Mouse (Mus musculus): Measurements from ENCODE around the gene Akain1. TPM values are rescaled to one million over a fixed set of nuclear protein-coding genes. Genes with fewer than 3 reads are reported as not detected.

Akain1 gene
- total and polyA plus RNA-seq, 2 experiments from 2014 or later, result 0.53 to 0.55 TPM

GRCm38 (mm10) chr17:69487884-69488283 is 48.8 kb downstream of the Akain1 start:
- DNase-seq (ENCODE audit: low spot score), result no peak
- Histone ChIP-seq H3K9ac (replicated peaks; ENCODE audit: low read length, poor library complexity, severe bottlenecking) (no peak overlapping the region), H3K4me2 (ENCODE audit: low read depth, low read length, poor library complexity, severe bottlenecking) (no peak overlapping the region), H3K4me1 (ENCODE audit: insufficient read depth, low read length) (no peaks in the 10 kb centered on the region), H3K27me3 (ENCODE audit: insufficient read depth, low read length) (no peaks in the 10 kb centered on the region), H3K36me3 (ENCODE audit: insufficient read depth, low read length) (no peaks in the 10 kb centered on the region), H3K27ac (ENCODE audit: low read depth, low read length) (no peak overlapping the region), H3K9me3 (ENCODE audit: low read length) (no peaks in the 10 kb centered on the region), H3K4me3 (ENCODE audit: low read depth, low read length) (no peak overlapping the region)
- 88% methylated on average over 6 of the region's 6 CpGs for WGBS
- no peak for TF ChIP-seq CTCF (IDR thresholded peaks at IDR 0.05)
- ATAC-seq (ENCODE audit: low FRiP score), result no peak

GRCm38 (mm10) chr17:69488826-69489225 is 49.7 kb downstream of the Akain1 start:
- DNase-seq (ENCODE audit: low spot score) (no peak), ATAC-seq (ENCODE audit: low FRiP score) (no peak)
- no peak overlapping the region for H3K4me3 ChIP-seq (ENCODE audit: low read depth, low read length)
- H3K9ac ChIP-seq (replicated peaks; ENCODE audit: low read length, poor library complexity, severe bottlenecking), result no peak overlapping the region
- H3K27ac ChIP-seq (ENCODE audit: low read depth, low read length), result no peak overlapping the region
- no peak for TF ChIP-seq CTCF (IDR thresholded peaks at IDR 0.05)
- H3K9me3 ChIP-seq (ENCODE audit: low read length), result no peaks in the 10 kb centered on the region
- no peak overlapping the region for H3K4me2 ChIP-seq (ENCODE audit: low read depth, low read length, poor library complexity, severe bottlenecking)
- 88% methylated on average over 5 of the region's 5 CpGs for WGBS
- H3K36me3 ChIP-seq (ENCODE audit: insufficient read depth, low read length), result no peaks in the 10 kb centered on the region
- no peaks in the 10 kb centered on the region for H3K27me3 ChIP-seq (ENCODE audit: insufficient read depth, low read length)
- no peaks in the 10 kb centered on the region for H3K4me1 ChIP-seq (ENCODE audit: insufficient read depth, low read length)

GRCm38 (mm10) chr17:69492368-69492767 is 53.2 kb downstream of the Akain1 start:
- no peak overlapping the region for H3K4me2 ChIP-seq (ENCODE audit: low read depth, low read length, poor library complexity, severe bottlenecking)
- DNase-seq (ENCODE audit: low spot score) (peak; percentile 15), ATAC-seq (ENCODE audit: low FRiP score) (no peak)
- no peak for TF ChIP-seq CTCF (IDR thresholded peaks at IDR 0.05)
- H3K27me3 ChIP-seq (ENCODE audit: insufficient read depth, low read length), result no peaks in the 10 kb centered on the region
- no peak overlapping the region for H3K9ac ChIP-seq (replicated peaks; ENCODE audit: low read length, poor library complexity, severe bottlenecking)
- H3K4me1 ChIP-seq (ENCODE audit: insufficient read depth, low read length), result no peaks in the 10 kb centered on the region
- no peak overlapping the region for H3K27ac ChIP-seq (ENCODE audit: low read depth, low read length)
- H3K9me3 ChIP-seq (ENCODE audit: low read length), result no peaks in the 10 kb centered on the region
- no peaks in the 10 kb centered on the region for H3K36me3 ChIP-seq (ENCODE audit: insufficient read depth, low read length)
- 72% methylated on average over 6 of the region's 6 CpGs for WGBS
- H3K4me3 ChIP-seq (ENCODE audit: low read depth, low read length), result no peak overlapping the region

- no peaks in the 10 kb centered on the region for H3K36me3 ChIP-seq (ENCODE audit: insufficient read depth, low read length)
- no peak overlapping the region for H3K4me2 ChIP-seq (ENCODE audit: low read depth, low read length, poor library complexity, severe bottlenecking)
- H3K9ac ChIP-seq (replicated peaks; ENCODE audit: low read length, poor library complexity, severe bottlenecking), result no peak overlapping the region
- ATAC-seq (ENCODE audit: low FRiP score) (no peak), DNase-seq (ENCODE audit: low spot score) (peak; percentile 16)
- no peaks in the 10 kb centered on the region for H3K27me3 ChIP-seq (ENCODE audit: insufficient read depth, low read length)
- H3K9me3 ChIP-seq (ENCODE audit: low read length), result no peaks in the 10 kb centered on the region
- no peak overlapping the region for H3K27ac ChIP-seq (ENCODE audit: low read depth, low read length)
- no peaks in the 10 kb centered on the region for H3K4me1 ChIP-seq (ENCODE audit: insufficient read depth, low read length)
- 40% methylated on average over 2 of the region's 2 CpGs for WGBS
- peak; percentile 36 for TF ChIP-seq CTCF (IDR thresholded peaks at IDR 0.05)
- H3K4me3 ChIP-seq (ENCODE audit: low read depth, low read length), result no peak overlapping the region
Measured at GRCm38 (mm10) chr17:69495531-69495930, 56.4 kb downstream of the Akain1 start.

- no peak for DNase-seq (ENCODE audit: low spot score)
- H3K4me2 ChIP-seq (ENCODE audit: low read depth, low read length, poor library complexity, severe bottlenecking), result no peak overlapping the region
- ATAC-seq (ENCODE audit: low FRiP score), result no peak
- WGBS, result 92% methylated on average over 3 of the region's 3 CpGs
- no peaks in the 10 kb centered on the region for H3K36me3 ChIP-seq (ENCODE audit: insufficient read depth, low read length)
- no peak overlapping the region for H3K27ac ChIP-seq (ENCODE audit: low read depth, low read length)
- H3K4me3 ChIP-seq (ENCODE audit: low read depth, low read length), result no peak overlapping the region
- H3K9ac ChIP-seq (replicated peaks; ENCODE audit: low read length, poor library complexity, severe bottlenecking), result no peak overlapping the region
- H3K9me3 ChIP-seq (ENCODE audit: low read length), result no peaks in the 10 kb centered on the region
- no peak for TF ChIP-seq CTCF (IDR thresholded peaks at IDR 0.05)
- H3K4me1 ChIP-seq (ENCODE audit: insufficient read depth, low read length), result no peaks in the 10 kb centered on the region
- no peaks in the 10 kb centered on the region for H3K27me3 ChIP-seq (ENCODE audit: insufficient read depth, low read length)
Measured at GRCm38 (mm10) chr17:69496125-69496524, 57.0 kb downstream of the Akain1 start.

- 66% methylated on average over 4 of the region's 4 CpGs for WGBS
- no peak overlapping the region for H3K27ac ChIP-seq (ENCODE audit: low read depth, low read length)
- no peak for ATAC-seq (ENCODE audit: low FRiP score)
- DNase-seq (ENCODE audit: low spot score), result no peak
- no peak overlapping the region for H3K4me2 ChIP-seq (ENCODE audit: low read depth, low read length, poor library complexity, severe bottlenecking)
- H3K27me3 ChIP-seq (ENCODE audit: insufficient read depth, low read length), result no peaks in the 10 kb centered on the region
- no peak overlapping the region for H3K9ac ChIP-seq (replicated peaks; ENCODE audit: low read length, poor library complexity, severe bottlenecking)
- no peak for TF ChIP-seq CTCF (IDR thresholded peaks at IDR 0.05)
- no peaks in the 10 kb centered on the region for H3K36me3 ChIP-seq (ENCODE audit: insufficient read depth, low read length)
- H3K4me3 ChIP-seq (ENCODE audit: low read depth, low read length), result no peak overlapping the region
- no peaks in the 10 kb centered on the region for H3K4me1 ChIP-seq (ENCODE audit: insufficient read depth, low read length)
- H3K9me3 ChIP-seq (ENCODE audit: low read length), result no peaks in the 10 kb centered on the region
Measured at GRCm38 (mm10) chr17:69497315-69497714, 58.2 kb downstream of the Akain1 start.

Data from midbrain, postnatal 0 days (tissue).